Mouse (Mus musculus) heart, postnatal 0 days (tissue): ENCODE measurements around the gene Scg5. TPM values are rescaled to one million over a fixed set of nuclear protein-coding genes. Genes with fewer than 3 reads are reported as not detected.

ENCODE experiments used
- ATAC-seq: fragments of 200-750 bp; cut with Nextera tagmentation; 2 replicates; pipeline ENCODE4 v1.8.0; 2017; ENCODE audit warnings: low read depth, moderate number of reproducible peaks, moderate library complexity; ENCODE audit not compliant: insufficient read depth
- DNase-seq: peaks from one replicate; pipeline ENCODE4 v3.0.0-alpha.2; 2016; ENCODE audit warnings: low spot score
- H3K27ac ChIP-seq: fragments of 300-500 bp; sonication (generic); 2 replicates; pipeline ENCODE4 v1.5.1; 2014; ENCODE audit warnings: low read depth, mild to moderate bottlenecking
- H3K27me3 ChIP-seq: fragments of 300-500 bp; sonication (generic); 2 replicates; pipeline ENCODE4 v1.6.1; 2014; ENCODE audit warnings: low read length, mixed read lengths; ENCODE audit not compliant: control insufficient read depth, insufficient read depth
- H3K36me3 ChIP-seq: fragments of 300-500 bp; sonication (generic); replicated peaks from 2 replicates; pipeline ENCODE4 v1.6.1; 2014; ENCODE audit warnings: low read length, mixed read lengths; ENCODE audit not compliant: control insufficient read depth, insufficient read depth
- H3K4me1 ChIP-seq: fragments of 300-500 bp; sonication (generic); 2 replicates; pipeline ENCODE4 v1.6.1; 2014; ENCODE audit warnings: antibody characterized with exemption; ENCODE audit not compliant: control insufficient read depth, insufficient read depth
- H3K4me2 ChIP-seq: fragments of 300-500 bp; sonication (generic); 2 replicates; pipeline ENCODE4 v1.6.1; 2014; ENCODE audit warnings: low read depth, mild to moderate bottlenecking, low read length, moderate library complexity
- H3K4me3 ChIP-seq: fragments of 300-500 bp; sonication (generic); 2 replicates; pipeline ENCODE4 v1.5.1; 2014; ENCODE audit warnings: low read depth, low read length
- H3K9ac ChIP-seq: fragments of 300-500 bp; sonication (generic); replicated peaks from 2 replicates; pipeline ENCODE4 v1.6.1; 2014; ENCODE audit warnings: low read depth, low read length, mixed read lengths
- H3K9me3 ChIP-seq: fragments of 300-500 bp; sonication (generic); replicated peaks from 2 replicates; pipeline ENCODE4 v1.6.1; 2016; ENCODE audit warnings: low read length; ENCODE audit not compliant: control insufficient read depth
- CTCF ChIP-seq: IDR thresholded peaks from 2 replicates; pipeline ENCODE4 v1.5.1; 2016; ENCODE audit warnings: antibody characterized with exemption, control low read depth, low read depth
- EP300 ChIP-seq: IDR thresholded peaks from 2 replicates; pipeline ENCODE4 v1.6.1; 2016; ENCODE audit warnings: antibody characterized with exemption, low read depth
- WGBS: fragments of 180-500 bp; shearing (Covaris S2); extraction: QIAGEN DNeasy Blood & Tissue Kit; methylation state at CpG from one replicate; pipeline ENCODE4 v1.1.7; 2014; 5-methylcytosine and 5-hydroxymethylcytosine counted together
- polyA plus RNA-seq: library from polyadenylated mRNA; unstranded; fragments of >200 nt; fragmentation: Nextera tagmentation; extraction: Ambion mirVana; gene quantifications from 2 replicates; pipeline ENCODE4 v1.2.1, GENCODE M21; 2015
- total RNA-seq: library from RNA; depleted of rRNA; stranded (reverse); fragments of >200 nt; gene quantifications from 2 replicates; pipeline ENCODE4 v1.2.3, GENCODE M21; 2014; ENCODE audit warnings: low replicate concordance

The Scg5 gene
- total and polyA plus RNA-seq, 2 experiments from 2014 or later = 1.1 to 5.0 TPM

- ATAC-seq = no peak
- Histone ChIP-seq H3K4me1 (no peaks in the 10 kb centered on the region), H3K27me3 (no peaks in the 10 kb centered on the region), H3K4me3 (no peak overlapping the region), H3K4me2 (no peak overlapping the region), H3K9ac (no peak overlapping the region), H3K9me3 (no peaks in the 10 kb centered on the region), H3K27ac (no peak overlapping the region), H3K36me3 (no peaks in the 10 kb centered on the region)
- 49% methylated on average over 3 of the region's 3 CpGs for whole genome bisulfite sequencing
- DNase-seq = no peak
- TF ChIP-seq CTCF = no peak
- no peak for TF ChIP-seq EP300
Measured at GRCm38 (mm10) chr2:113784851-113785250, 44.1 kb downstream of the Scg5 start.

GRCm38 (mm10) chr2:113781521-113781920 is 47.4 kb downstream of the Scg5 start:
- Histone ChIP-seq H3K27me3 (no peaks in the 10 kb centered on the region), H3K4me1 (no peaks in the 10 kb centered on the region), H3K9me3 (no peaks in the 10 kb centered on the region), H3K4me3 (no peak overlapping the region), H3K9ac (no peak overlapping the region), H3K4me2 (no peak overlapping the region), H3K27ac (no peak overlapping the region), H3K36me3 (no peaks in the 10 kb centered on the region)
- 60% methylated on average over 4 of the region's 4 CpGs for WGBS
- no peak for DNase-seq
- no peak for ATAC-seq
- no peak for TF ChIP-seq EP300
- no peak for TF ChIP-seq CTCF

GRCm38 (mm10) chr2:113781107-113781506 is 47.8 kb downstream of the Scg5 start:
- no peak for DNase-seq
- 74% methylated on average over 5 of the region's 5 CpGs for WGBS
- Histone ChIP-seq H3K27me3 (no peaks in the 10 kb centered on the region), H3K4me3 (no peak overlapping the region), H3K9ac (no peak overlapping the region), H3K9me3 (no peaks in the 10 kb centered on the region), H3K4me2 (no peak overlapping the region), H3K4me1 (no peaks in the 10 kb centered on the region), H3K27ac (no peak overlapping the region), H3K36me3 (no peaks in the 10 kb centered on the region)
- no peak for TF ChIP-seq CTCF
- TF ChIP-seq EP300 = no peak
- ATAC-seq = no peak

GRCm38 (mm10) chr2:113779336-113779735 is 49.6 kb downstream of the Scg5 start:
- no peak for DNase-seq
- ATAC-seq = no peak
- H3K4me1 ChIP-seq = no peaks in the 10 kb centered on the region
- H3K27me3 ChIP-seq = no peaks in the 10 kb centered on the region
- TF ChIP-seq CTCF (no peak), EP300 (no peak)
- no peak overlapping the region for H3K9ac ChIP-seq
- no peak overlapping the region for H3K27ac ChIP-seq
- 73% methylated on average over 3 of the region's 3 CpGs for WGBS
- no peak overlapping the region for H3K4me3 ChIP-seq
- H3K9me3 ChIP-seq = no peaks in the 10 kb centered on the region
- H3K36me3 ChIP-seq = no peaks in the 10 kb centered on the region
- H3K4me2 ChIP-seq = no peak overlapping the region

GRCm38 (mm10) chr2:113778036-113778435 is 50.9 kb downstream of the Scg5 start:
- no peaks in the 10 kb centered on the region for H3K9me3 ChIP-seq
- no peak for TF ChIP-seq EP300
- peak; percentile 15; the same call in 1 of the 2 replicates for TF ChIP-seq CTCF
- H3K27me3 ChIP-seq = no peaks in the 10 kb centered on the region
- H3K9ac ChIP-seq = no peak overlapping the region
- H3K4me2 ChIP-seq = no peak overlapping the region
- H3K36me3 ChIP-seq = no peaks in the 10 kb centered on the region
- no peak for DNase-seq
- WGBS = 62% methylated on average over 6 of the region's 6 CpGs
- ATAC-seq = no peak
- no peak overlapping the region for H3K27ac ChIP-seq
- H3K4me1 ChIP-seq = no peaks in the 10 kb centered on the region
- H3K4me3 ChIP-seq = no peak overlapping the region

- WGBS = 72% methylated on average over 3 of the region's 3 CpGs
- no peaks in the 10 kb centered on the region for H3K27me3 ChIP-seq
- ATAC-seq (no peak), DNase-seq (no peak)
- H3K36me3 ChIP-seq = no peaks in the 10 kb centered on the region
- no peaks in the 10 kb centered on the region for H3K9me3 ChIP-seq
- no peak overlapping the region for H3K9ac ChIP-seq
- no peak overlapping the region for H3K27ac ChIP-seq
- TF ChIP-seq CTCF (no peak), EP300 (no peak)
- H3K4me1 ChIP-seq = no peaks in the 10 kb centered on the region
- H3K4me2 ChIP-seq = no peak overlapping the region
- no peak overlapping the region for H3K4me3 ChIP-seq
Measured at GRCm38 (mm10) chr2:113776297-113776696, 52.6 kb downstream of the Scg5 start.
